Mouse (Mus musculus) spleen, adult 12 weeks (tissue): ENCODE results near the gene Taar7d.
"Not testable (repeated sequence)": the region's sequence is repeated elsewhere in the genome, so short reads cannot be mapped to it uniquely, and the experiment has no call there.

Experiments
- DNase-seq: peaks from one replicate; pipeline ENCODE4 v3.0.0; 2022; ENCODE audit warnings: low spot score

Gene Taar7d

GRCm38 (mm10) chr10:24026922-24027321, at the start of gene Taar7d:
Gene Taar7d (plus strand): TSS chr10:24027222.
- no peak for DNase-seq

- no peak for DNase-seq
Measured at GRCm38 (mm10) chr10:23977958-23978357, 49.1 kb upstream of the Taar7d start.

GRCm38 (mm10) chr10:23978901-23979705, 47.9 kb upstream of the Taar7d start:
- no peak for DNase-seq

- DNase-seq = no peak
Measured at GRCm38 (mm10) chr10:23985546-23985945, 41.5 kb upstream of the Taar7d start, which contains the start of gene Taar6. Gene Taar6 (minus strand): TSS chr10:23985646.

- no peak for DNase-seq
Measured at GRCm38 (mm10) chr10:23986419-23986818, 40.6 kb upstream of the Taar7d start.

- DNase-seq = no peak
Measured at GRCm38 (mm10) chr10:23993381-23993780, 33.6 kb upstream of the Taar7d start, which contains the start of gene Taar7a. Gene Taar7a (minus strand): TSS chr10:23993481.

GRCm38 (mm10) chr10:23999639-24000038, 27.4 kb upstream of the Taar7d start, which contains the start of gene Taar7b:
Gene Taar7b (plus strand): TSS chr10:23999939.
- DNase-seq = no peak

GRCm38 (mm10) chr10:24006442-24006841, 20.6 kb upstream of the Taar7d start:
- no peak for DNase-seq

- DNase-seq = no peak
Measured at GRCm38 (mm10) chr10:24007034-24007433, 20.0 kb upstream of the Taar7d start.

GRCm38 (mm10) chr10:24008143-24008542, 18.9 kb upstream of the Taar7d start:
- no peak for DNase-seq

- no peak for DNase-seq
Measured at GRCm38 (mm10) chr10:24031347-24031746, 4.3 kb downstream of the Taar7d start.

GRCm38 (mm10) chr10:24037314-24037713, 10.3 kb downstream of the Taar7d start, which contains the start of gene Taar7e:
Gene Taar7e (plus strand): TSS chr10:24037614.
- DNase-seq = no peak

GRCm38 (mm10) chr10:24040120-24040869, 13.3 kb downstream of the Taar7d start:
- DNase-seq = no peak

- DNase-seq = no peak
Measured at GRCm38 (mm10) chr10:24049210-24049609, 22.2 kb downstream of the Taar7d start, which contains the start of gene Taar7f. Gene Taar7f (plus strand): TSS chr10:24049510.

GRCm38 (mm10) chr10:24052039-24052438, 25.0 kb downstream of the Taar7d start:
- DNase-seq = no peak

GRCm38 (mm10) chr10:24058986-24059385, 32.0 kb downstream of the Taar7d start:
- DNase-seq = no peak

GRCm38 (mm10) chr10:24074751-24075150, 47.7 kb downstream of the Taar7d start:
- DNase-seq = not testable (repeated sequence)

- DNase-seq = not testable (repeated sequence)
Measured at GRCm38 (mm10) chr10:24076200-24076599, 49.2 kb downstream of the Taar7d start, which contains the start of gene Taar8a. Gene Taar8a (plus strand): TSS chr10:24076500.
